Mouse (Mus musculus): ENCODE data around the gene Smarcc1. TPM values are rescaled to one million over a fixed set of nuclear protein-coding genes. Genes with fewer than 3 reads are reported as not detected.

Gene Smarcc1
- total and polyA plus RNA-seq, 3 experiments: 35.5 to 488 (median 79.0) TPM

DNA sequence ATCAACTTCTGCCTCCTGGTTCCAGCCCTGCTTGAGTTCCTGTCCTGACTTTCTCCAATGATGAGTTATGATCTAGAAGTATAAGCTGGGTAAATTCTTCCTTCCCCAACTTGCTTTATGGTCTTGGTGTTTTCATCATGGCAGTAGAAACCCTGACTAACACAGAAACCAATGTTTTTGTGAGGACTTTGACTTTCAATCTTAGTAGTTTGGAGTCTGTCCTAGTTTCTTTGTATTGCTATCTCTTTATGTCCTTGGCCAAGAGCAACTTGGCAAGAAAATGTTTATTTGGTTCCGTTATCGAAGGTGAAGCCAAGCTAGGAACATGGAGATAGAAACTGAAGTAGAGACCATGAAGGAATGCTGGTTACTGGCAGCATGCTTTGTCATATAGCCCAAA, 45.6 kb downstream of the Smarcc1 start:
- H3K27me3 ChIP-seq (ENCODE audit: control insufficient read depth in 1 of 2, insufficient read depth in 2 of 2, low read length in 2 of 2): no peaks in the 10 kb centered on the region
- H3K9me3 ChIP-seq (replicated peaks; ENCODE audit: insufficient read depth, low read length): no peaks in the 10 kb centered on the region
- no peaks in the 10 kb centered on the region for H3K79me2 ChIP-seq (ENCODE audit: control insufficient read depth, insufficient read depth, low read length, poor library complexity)
- H3K4me3 ChIP-seq (ENCODE audit: control insufficient read depth in 1 of 2, insufficient read depth in 1 of 2, low read depth in 2 of 2, low read length in 2 of 2): no peak overlapping the region
- H3K9ac ChIP-seq (ENCODE audit: control insufficient read depth, low read depth, low read length, poor library complexity, severe bottlenecking): no peak overlapping the region
- H3K27ac ChIP-seq (ENCODE audit: control insufficient read depth, low read depth, low read length): no peak overlapping the region
- no peak for DNase-seq (ENCODE audit: low read depth, low spot score)
- no peak for TF ChIP-seq POLR2AphosphoS5 (IDR thresholded peaks at IDR 0.05; ENCODE audit: borderline replicate concordance, low read depth, low read length)
- no peak for TF ChIP-seq TCF12 (IDR thresholded peaks at IDR 0.05; ENCODE audit: low read depth, low read length)
- TF ChIP-seq GATA1 (IDR thresholded peaks at IDR 0.05; ENCODE audit: low read depth, low read length): no peak
- no peak for TF ChIP-seq JUND (IDR thresholded peaks at IDR 0.05; ENCODE audit: low read depth, low read length)
- TF ChIP-seq POLR2A (IDR thresholded peaks at IDR 0.05; ENCODE audit: control insufficient read depth in 1 of 2, insufficient read depth in 1 of 2, low read depth in 1 of 2, low read length in 2 of 2, poor library complexity in 1 of 2): no peak
- TF ChIP-seq RAD21 (IDR thresholded peaks at IDR 0.05; ENCODE audit: low read depth, low read length): no peak
- TF ChIP-seq HCFC1 (IDR thresholded peaks at IDR 0.05; ENCODE audit: low read depth, low read length): no peak
- TF ChIP-seq ZMIZ1 (IDR thresholded peaks at IDR 0.05; ENCODE audit: low read depth, low read length): no peak
- TF ChIP-seq GABPA (IDR thresholded peaks at IDR 0.05; ENCODE audit: low read depth, low read length): no peak
- no peak for TF ChIP-seq CHD2 (IDR thresholded peaks at IDR 0.05; ENCODE audit: low read length)
- TF ChIP-seq ZNF384 (IDR thresholded peaks at IDR 0.05; ENCODE audit: low read depth, low read length): no peak
- TF ChIP-seq CTCF (IDR thresholded peaks at IDR 0.05 in 2 of 3, conservative IDR thresholded peaks at IDR 0.05 in 1 of 3; ENCODE audit: control insufficient read depth in 1 of 3, insufficient read depth in 1 of 3, low read depth in 2 of 3, low read length in 3 of 3, poor library complexity in 1 of 3, severe bottlenecking in 1 of 3): no peak
- TF ChIP-seq KAT2A (conservative IDR thresholded peaks at IDR 0.05; ENCODE audit: low read depth, low read length): no peak
- TF ChIP-seq USF1 (IDR thresholded peaks at IDR 0.05; ENCODE audit: low read depth, low read length): no peak
- no peak for TF ChIP-seq USF2 (IDR thresholded peaks at IDR 0.05; ENCODE audit: borderline replicate concordance in 1 of 2, insufficient read depth in 1 of 2, low read depth in 1 of 2, low read length in 2 of 2)
- no peak for TF ChIP-seq E2F4 (IDR thresholded peaks at IDR 0.05; ENCODE audit: borderline replicate concordance, low read depth, low read length)
- peaks cover 0 to 30% of the 10 kb centered on the region in 2 experiments; a peak in 2 of 4 replicates for H3K36me3 ChIP-seq (ENCODE audit: control insufficient read depth in 1 of 2, insufficient read depth in 2 of 2, low read length in 2 of 2)
- no peaks in the 10 kb centered on the region for H3K4me1 ChIP-seq (ENCODE audit: control insufficient read depth in 1 of 2, insufficient read depth in 2 of 2, low read length in 2 of 2)

DNA sequence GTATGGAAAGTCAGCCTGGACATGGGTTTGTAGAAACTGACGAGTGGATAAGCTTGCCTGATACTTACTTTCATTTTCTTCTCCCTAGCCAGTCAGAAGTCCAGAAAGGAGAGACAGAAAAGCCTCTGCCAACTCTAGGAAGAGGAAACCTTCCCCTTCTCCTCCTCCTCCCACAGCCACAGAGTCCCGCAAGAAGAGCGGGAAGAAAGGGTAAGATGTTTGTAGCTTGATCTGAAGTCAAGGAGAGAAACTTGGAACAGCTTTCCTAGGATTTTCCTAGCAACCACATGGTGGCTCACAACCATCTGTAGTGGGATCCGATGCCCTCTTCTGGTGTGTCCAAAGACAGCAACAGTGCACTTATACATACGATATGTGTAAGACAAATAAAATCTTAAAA, 53.4 kb downstream of the Smarcc1 start:
- TF ChIP-seq MXI1 (IDR thresholded peaks at IDR 0.05; ENCODE audit: low read depth, low read length) (no peak), HCFC1 (IDR thresholded peaks at IDR 0.05; ENCODE audit: low read depth, low read length) (no peak), MYB (IDR thresholded peaks at IDR 0.05; ENCODE audit: low read depth, low read length) (no peak), POLR2AphosphoS5 (IDR thresholded peaks at IDR 0.05; ENCODE audit: borderline replicate concordance, low read depth, low read length) (no peak), RCOR1 (IDR thresholded peaks at IDR 0.05; ENCODE audit: low read depth, low read length) (no peak), KAT2A (conservative IDR thresholded peaks at IDR 0.05; ENCODE audit: low read depth, low read length) (no peak), BHLHE40 (IDR thresholded peaks at IDR 0.05; ENCODE audit: borderline replicate concordance, low read depth, low read length) (no peak), USF2 (IDR thresholded peaks at IDR 0.05; ENCODE audit: borderline replicate concordance in 1 of 2, insufficient read depth in 1 of 2, low read depth in 1 of 2, low read length in 2 of 2) (no peak), CHD1 (IDR thresholded peaks at IDR 0.05; ENCODE audit: low read depth, low read length) (no peak), ETS1 (IDR thresholded peaks at IDR 0.05; ENCODE audit: low read depth, low read length) (no peak), POLR2AphosphoS2 (IDR thresholded peaks at IDR 0.05; ENCODE audit: low read length) (no peak), ZC3H11A (IDR thresholded peaks at IDR 0.05; ENCODE audit: low read depth, low read length) (no peak), GABPA (IDR thresholded peaks at IDR 0.05; ENCODE audit: low read depth, low read length) (no peak), RAD21 (IDR thresholded peaks at IDR 0.05; ENCODE audit: low read depth, low read length) (no peak)
- H3K4me3 ChIP-seq (ENCODE audit: control insufficient read depth in 1 of 2, insufficient read depth in 1 of 2, low read depth in 2 of 2, low read length in 2 of 2): no peak overlapping the region
- peaks cover 0 to 5% of the 10 kb centered on the region in 2 experiments; a peak in 2 of 4 replicates for H3K4me1 ChIP-seq (ENCODE audit: control insufficient read depth in 1 of 2, insufficient read depth in 2 of 2, low read length in 2 of 2)
- H3K27me3 ChIP-seq (ENCODE audit: control insufficient read depth in 1 of 2, insufficient read depth in 2 of 2, low read length in 2 of 2): no peaks in the 10 kb centered on the region
- no peak for DNase-seq (ENCODE audit: low read depth, low spot score)
- H3K9me3 ChIP-seq (replicated peaks; ENCODE audit: insufficient read depth, low read length): no peaks in the 10 kb centered on the region
- peaks cover 4 to 63% of the 10 kb centered on the region in 2 experiments for H3K36me3 ChIP-seq (ENCODE audit: control insufficient read depth in 1 of 2, insufficient read depth in 2 of 2, low read length in 2 of 2)
- no peak overlapping the region for H3K27ac ChIP-seq (ENCODE audit: control insufficient read depth, low read depth, low read length)
- no peaks in the 10 kb centered on the region for H3K79me2 ChIP-seq (ENCODE audit: control insufficient read depth, insufficient read depth, low read length, poor library complexity)
- H3K9ac ChIP-seq (ENCODE audit: control insufficient read depth, low read depth, low read length, poor library complexity, severe bottlenecking): no peak overlapping the region
